Mouse (Mus musculus) cerebellum, adult 2 months (tissue): Measurements from ENCODE around the gene Hoxb6.

Source experiments
- CTCF ChIP-seq: fragments of 200-500 bp; IDR thresholded peaks from 2 replicates; pipeline ENCODE4 v1.5.1; 2011; ENCODE audit warnings: low read depth, mild to moderate bottlenecking, control low read depth, low read length, moderate library complexity, borderline replicate concordance; ENCODE audit not compliant: insufficient read depth
- POLR2A ChIP-seq: fragments of 200-500 bp; IDR thresholded peaks from 2 replicates; pipeline ENCODE4 v1.6.1; 2011; ENCODE audit warnings: low read length, control low read depth, borderline replicate concordance; ENCODE audit not compliant: insufficient read depth

DNA sequence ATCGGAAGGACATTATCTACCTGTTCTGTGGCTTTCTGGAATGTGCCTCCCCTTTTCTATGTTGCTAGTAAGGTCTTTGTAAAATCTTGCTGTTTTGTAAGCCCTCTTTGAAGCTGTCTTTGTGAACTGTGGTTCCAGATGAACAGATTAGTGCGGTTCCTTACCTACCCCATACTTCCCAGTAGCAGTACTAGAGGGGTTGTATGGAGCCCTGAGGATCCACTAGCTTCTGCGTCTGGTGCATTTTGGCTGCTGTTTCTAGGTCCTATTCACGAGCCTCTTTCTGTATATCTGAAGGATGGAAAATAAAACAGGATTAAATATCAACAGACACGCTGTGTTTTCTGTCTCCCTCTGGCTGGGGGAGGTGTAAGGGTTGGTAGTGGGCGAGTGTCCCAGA is 2.4 kb upstream of the Hoxb6 start:
- TF ChIP-seq CTCF (no peak), POLR2A (no peak)
